Mouse (Mus musculus): ENCODE data around the gene Hsd17b11. TPM values are rescaled to one million over a fixed set of nuclear protein-coding genes. Genes with fewer than 3 reads are reported as not detected.
"Not testable (repeated sequence)": the region's sequence is repeated elsewhere in the genome, so short reads cannot be mapped to it uniquely, and the experiment has no call there.

The Hsd17b11 gene
- total RNA-seq, 2 experiments from 2014 or later, result 26.7 to 32.7 TPM

- intact Hi-C loops (cut with DNase I), result loop anchor here (1.0 kb wide), 1 partner anchor 40 kb away; no protein-coding TSS in a partner anchor
- peak; percentile 48 to 61 for DNase-seq
Observed at GRCm38 (mm10) chr5:104039154-104039932, 17.6 kb upstream of the Hsd17b11 start.

- DNase-seq, result no peak
- intact Hi-C loops (cut with DNase I), result no loop called here
Observed at GRCm38 (mm10) chr5:104036686-104037085, 15.0 kb upstream of the Hsd17b11 start.

- no peak for DNase-seq
- intact Hi-C loops (cut with DNase I), result no loop called here
Observed at GRCm38 (mm10) chr5:104035824-104036223, 14.1 kb upstream of the Hsd17b11 start.

- DNase-seq, result no peak
- intact Hi-C loops (cut with DNase I), result no loop called here
Observed at GRCm38 (mm10) chr5:104035066-104035465, 13.3 kb upstream of the Hsd17b11 start.

GRCm38 (mm10) chr5:104032434-104033097 is 10.8 kb upstream of the Hsd17b11 start:
- no peak for DNase-seq
- intact Hi-C loops (cut with DNase I), result no loop called here

- intact Hi-C loops (cut with DNase I), result no loop called here
- peak in 1 of 2 experiments; percentile 29 for DNase-seq
Observed at GRCm38 (mm10) chr5:104025245-104025854, 3.6 kb upstream of the Hsd17b11 start.

- intact Hi-C loops (cut with DNase I), result no loop called here
- DNase-seq, result no peak
Observed at GRCm38 (mm10) chr5:104024762-104025161, 3.0 kb upstream of the Hsd17b11 start.

- DNase-seq; intact Hi-C loops (cut with DNase I): not testable (repeated sequence)
Observed at GRCm38 (mm10) chr5:104024193-104024592, 2.5 kb upstream of the Hsd17b11 start.

- DNase-seq, result no peak
- intact Hi-C loops (cut with DNase I), result no loop called here
Observed at GRCm38 (mm10) chr5:104023289-104024020, 1.7 kb upstream of the Hsd17b11 start.

GRCm38 (mm10) chr5:104022558-104022957 is 839 bp upstream of the Hsd17b11 start:
- intact Hi-C loops (cut with DNase I), result no loop called here
- no peak for DNase-seq

GRCm38 (mm10) chr5:104011419-104011818 is 10.3 kb downstream of the Hsd17b11 start:
- intact Hi-C loops (cut with DNase I), result no loop called here
- DNase-seq, result no peak

- DNase-seq, result no peak
- intact Hi-C loops (cut with DNase I), result no loop called here
Observed at GRCm38 (mm10) chr5:104010261-104010660, 11.5 kb downstream of the Hsd17b11 start.

- DNase-seq, result no peak
- intact Hi-C loops (cut with DNase I), result no loop called here
Observed at GRCm38 (mm10) chr5:104009421-104009820, 12.3 kb downstream of the Hsd17b11 start.

GRCm38 (mm10) chr5:104007801-104008200 is 13.9 kb downstream of the Hsd17b11 start:
- no peak for DNase-seq
- intact Hi-C loops (cut with DNase I), result no loop called here

GRCm38 (mm10) chr5:104006811-104007210 is 14.9 kb downstream of the Hsd17b11 start:
- no peak for DNase-seq
- intact Hi-C loops (cut with DNase I), result no loop called here

GRCm38 (mm10) chr5:104003955-104004354 is 17.8 kb downstream of the Hsd17b11 start:
- DNase-seq, result no peak
- intact Hi-C loops (cut with DNase I), result loop anchor here (2.0 kb wide), 1 partner anchor 17 kb away; the partner anchor contains the start of gene Hsd17b11

- intact Hi-C loops (cut with DNase I), result loop anchor here (2.0 kb wide), 1 partner anchor 17 kb away; the partner anchor contains the start of gene Hsd17b11
- no peak for DNase-seq
Observed at GRCm38 (mm10) chr5:104003256-104003931, 18.3 kb downstream of the Hsd17b11 start.

- intact Hi-C loops (cut with DNase I), result loop anchor here (2.0 kb wide), 1 partner anchor 18 kb away; the partner anchor contains the start of gene Hsd17b11
- DNase-seq, result no peak
Observed at GRCm38 (mm10) chr5:104002549-104003255, 19.0 kb downstream of the Hsd17b11 start.

GRCm38 (mm10) chr5:103999738-104000137 is 22.0 kb downstream of the Hsd17b11 start:
- DNase-seq, result peak; percentile 87 to 91
- intact Hi-C loops (cut with DNase I), result loop anchor here (1.0 to 10.0 kb wide), 4 partner anchors 40 to 343 kb away; no protein-coding TSS in a partner anchor
